Mouse (Mus musculus) erythroid progenitor cell, adult 5-6 weeks (primary cell): ENCODE results near the gene Slc1a7. TPM values are rescaled to one million over a fixed set of nuclear protein-coding genes. Genes with fewer than 3 reads are reported as not detected.

Experiments
- ATAC-seq: replicated peaks from 2 replicates; pipeline ENCODE4 v1.8.0; 2016; ENCODE audit warnings: moderate number of reproducible peaks, mild to moderate bottlenecking, moderate TSS enrichment, inconsistent platforms; ENCODE audit not compliant: poor library complexity, low FRiP score, severe bottlenecking
- total RNA-seq, 2 experiments: library from RNA; stranded (forward) in 1 of 2; stranded (reverse) in 1 of 2; fragments of 150-400 nt in 1 of 2; fragments of 186-747, 209-891 nt in 1 of 2; gene quantifications; 2 replicates each; pipeline versions ENCODE4 v1.2.3 to v1.2.4; 2015 to 2017; ENCODE audit warnings: low replicate concordance in 2 of 2

Slc1a7 gene
- not detected in 2 replicates for total RNA-seq (2015; ENCODE audit: low replicate concordance)
- total RNA-seq (2017; ENCODE audit: low replicate concordance), result not detected in 2 replicates

DNA sequence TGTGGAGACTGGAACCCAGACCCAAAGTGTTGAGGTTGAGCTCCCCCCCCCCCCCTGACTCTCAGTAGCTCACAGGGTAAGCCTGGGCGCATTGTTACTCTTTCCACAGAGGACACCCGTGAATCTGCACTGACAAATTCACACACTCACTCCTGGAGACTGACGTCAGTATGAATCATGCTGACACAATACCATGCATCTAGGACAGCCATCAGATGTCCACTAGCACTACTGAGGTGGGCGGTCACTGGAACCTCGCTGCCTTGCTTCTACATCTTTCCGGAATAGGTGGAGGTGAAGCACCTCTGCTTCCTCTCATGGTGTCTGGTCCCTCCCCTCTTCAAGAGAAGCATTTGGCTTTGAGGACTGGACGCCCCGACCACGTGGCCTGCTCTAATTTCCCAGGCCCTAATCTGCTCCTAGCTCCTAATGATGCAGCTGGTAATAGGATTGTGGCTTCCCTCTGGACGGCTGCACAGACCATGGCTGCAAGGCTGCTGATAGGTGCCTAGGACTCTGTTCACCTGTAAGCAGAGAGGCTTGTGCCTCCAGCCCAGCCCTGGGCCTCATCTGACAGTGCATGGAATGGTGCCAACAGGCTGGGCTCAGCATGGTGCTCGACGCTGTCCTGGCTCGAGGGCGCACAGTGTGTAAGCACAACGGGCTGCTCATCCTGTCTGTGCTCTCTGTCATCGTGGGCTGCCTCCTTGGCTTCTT is at the start of gene Slc1a7:
TSS of gene Slc1a7 (plus strand) at position 367 of the 717 bp plus-strand sequence.
- ATAC-seq, result no peak

DNA sequence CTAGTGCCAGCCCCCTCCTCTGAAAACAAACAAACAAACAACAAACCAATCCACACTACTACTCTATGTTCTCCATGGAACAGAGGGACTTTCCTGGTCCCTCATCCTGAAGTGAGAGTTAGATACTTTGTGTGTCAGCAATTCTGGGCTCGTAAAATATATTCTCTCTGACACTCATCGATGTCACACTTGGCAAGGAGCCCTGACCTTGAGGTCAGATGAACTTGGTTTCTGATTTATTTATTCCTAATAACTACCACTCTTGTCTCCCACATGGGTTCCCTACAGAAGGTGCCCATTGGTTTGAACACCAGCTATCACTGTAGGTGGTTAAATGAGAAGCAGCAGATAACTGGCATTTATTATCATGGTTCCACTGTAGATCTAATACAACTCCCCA is 47.8 kb upstream of the Slc1a7 start:
- no peak for ATAC-seq

DNA sequence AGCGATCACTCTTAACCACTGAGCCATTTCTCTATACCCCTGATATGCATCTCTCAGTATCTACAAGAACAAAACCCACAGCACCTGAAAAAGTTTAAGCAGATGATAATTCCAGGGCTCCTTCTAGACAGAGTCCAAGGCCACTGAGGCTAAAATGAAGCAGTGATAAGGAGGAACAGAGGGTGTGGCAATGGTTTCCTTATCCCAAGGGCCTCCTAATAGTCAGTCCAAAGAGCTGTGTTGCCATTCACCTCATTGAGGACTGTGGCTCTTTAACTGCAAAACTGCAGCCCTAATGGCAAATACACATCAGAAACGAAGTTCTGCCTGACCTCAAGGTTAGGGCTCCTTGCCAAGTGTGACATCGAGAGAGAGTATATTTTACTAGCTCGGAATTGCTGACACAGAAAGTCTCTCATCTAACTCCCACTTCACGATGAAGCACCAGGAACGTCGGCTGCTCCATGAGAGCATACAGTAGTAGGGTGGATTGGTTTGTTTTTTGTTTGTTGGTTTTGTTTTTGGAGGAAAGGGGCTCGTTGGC is 46.9 kb upstream of the Slc1a7 start:
- ATAC-seq, result 0 out of 2 replicates have a peak, but pooled peaks have one; percentile 25

DNA sequence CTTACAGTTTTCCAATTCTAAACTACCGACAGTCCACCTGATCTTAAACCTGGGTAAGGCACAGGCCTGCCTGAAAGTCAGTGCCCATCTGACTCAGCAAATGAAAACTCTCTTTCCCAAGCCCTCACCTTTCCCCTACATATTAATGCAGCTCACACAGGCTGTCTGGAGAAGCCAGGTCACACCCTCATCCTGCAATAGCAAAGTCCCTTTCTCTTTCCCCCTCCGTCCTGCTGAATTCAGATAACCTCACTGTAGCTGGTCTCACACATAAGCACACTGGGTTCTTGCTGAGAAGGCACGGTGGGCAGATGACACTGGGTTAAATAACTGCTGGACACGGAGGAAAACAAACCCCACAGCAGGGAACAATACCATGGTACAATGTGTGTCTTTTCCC is 46.2 kb upstream of the Slc1a7 start:
- ATAC-seq, result no peak

DNA sequence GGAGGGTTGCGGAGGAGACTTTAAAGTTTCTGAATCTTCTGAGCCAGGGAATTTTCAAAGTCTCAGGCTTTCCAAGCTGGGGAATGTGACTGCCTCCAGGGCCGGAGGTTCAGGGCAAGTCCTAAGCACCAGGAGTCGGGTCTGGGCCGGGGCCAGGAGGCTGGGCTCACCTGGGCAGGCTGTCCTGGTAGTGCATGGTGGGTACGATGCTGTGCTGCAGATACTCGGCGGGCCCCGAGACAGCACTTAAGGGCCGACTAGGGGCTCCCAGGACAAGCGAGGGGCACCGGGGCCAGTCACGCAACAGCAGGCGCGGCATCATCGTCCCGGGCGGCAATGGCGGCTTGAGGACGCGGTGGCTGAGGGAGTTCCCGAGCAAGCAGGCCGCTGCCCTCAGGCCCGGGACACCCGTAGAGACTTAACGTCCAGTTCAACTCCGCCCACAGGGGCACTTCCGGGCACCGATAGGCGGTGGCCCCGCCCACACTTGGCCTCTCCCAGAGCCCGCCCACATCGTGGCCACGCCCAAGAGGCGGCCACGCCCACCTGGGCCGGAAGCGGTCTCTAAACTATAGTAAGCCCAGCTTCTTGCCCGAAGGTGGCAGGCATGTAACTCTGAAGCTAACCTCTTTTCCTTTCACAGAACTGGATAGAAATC is 44.9 kb upstream of the Slc1a7 start, which contains the start of gene Cpt2:
TSS of gene Cpt2 (minus strand) at position 466 of the 658 bp plus-strand sequence.
- ATAC-seq, result peak; percentile 94

DNA sequence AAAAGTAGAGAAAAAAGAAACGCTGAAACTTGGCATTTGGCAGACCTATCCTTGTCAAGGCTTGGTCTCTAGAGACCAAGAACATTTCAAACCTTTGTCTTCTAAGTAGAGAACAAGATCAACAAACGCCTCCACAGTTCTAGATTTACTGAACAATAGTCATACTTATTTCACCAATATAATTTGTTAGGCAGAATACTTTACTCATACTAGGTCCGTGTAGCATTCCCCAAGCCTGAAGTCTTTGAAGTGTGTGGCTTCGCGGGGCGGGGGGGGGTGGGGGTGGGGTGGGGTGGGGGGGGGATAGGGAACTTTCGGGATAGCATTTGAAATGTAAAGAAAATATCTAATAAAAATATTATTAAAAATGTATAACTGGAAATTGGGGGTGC is 44.3 kb upstream of the Slc1a7 start:
- 0 out of 2 replicates have a peak, but pooled peaks have one; percentile 8 for ATAC-seq

DNA sequence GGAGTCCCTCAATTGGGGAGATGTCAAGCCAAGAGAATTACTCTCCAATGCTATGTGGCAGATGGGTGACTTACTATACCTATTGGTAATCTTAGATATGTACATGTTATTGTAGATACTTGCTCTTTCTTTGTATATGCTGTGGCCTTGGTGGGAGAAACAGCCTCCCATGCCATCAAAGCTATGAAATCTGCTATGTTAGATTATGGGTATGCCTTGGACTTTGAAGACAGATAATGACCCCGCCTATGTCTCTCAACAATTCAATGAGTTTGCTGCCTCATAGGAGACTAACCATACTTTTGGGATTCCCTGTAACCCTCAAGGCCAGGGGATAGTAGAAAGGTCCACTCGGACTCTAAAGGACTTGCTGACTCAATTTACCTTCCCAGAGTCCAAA is 39.9 kb upstream of the Slc1a7 start:
- ATAC-seq, result no peak

DNA sequence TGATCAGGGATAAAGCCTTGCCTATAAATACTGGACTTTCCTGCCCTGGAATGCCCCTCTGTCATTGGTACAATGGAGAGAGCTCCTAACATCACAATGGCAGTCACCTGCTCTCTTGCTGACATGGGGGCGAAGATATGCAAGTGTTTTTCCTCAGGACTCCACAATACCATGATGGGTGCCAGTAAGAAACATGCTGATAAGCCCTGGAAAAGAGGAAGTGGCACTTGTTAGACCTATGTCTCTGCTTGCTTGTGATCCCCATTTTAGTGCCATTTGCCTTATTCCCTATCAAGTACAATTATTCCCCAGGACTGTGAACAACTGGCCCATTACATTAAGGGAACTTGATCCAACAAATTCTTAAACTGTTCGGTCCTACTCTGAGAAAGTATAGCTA is 39.4 kb upstream of the Slc1a7 start:
- ATAC-seq, result no peak

DNA sequence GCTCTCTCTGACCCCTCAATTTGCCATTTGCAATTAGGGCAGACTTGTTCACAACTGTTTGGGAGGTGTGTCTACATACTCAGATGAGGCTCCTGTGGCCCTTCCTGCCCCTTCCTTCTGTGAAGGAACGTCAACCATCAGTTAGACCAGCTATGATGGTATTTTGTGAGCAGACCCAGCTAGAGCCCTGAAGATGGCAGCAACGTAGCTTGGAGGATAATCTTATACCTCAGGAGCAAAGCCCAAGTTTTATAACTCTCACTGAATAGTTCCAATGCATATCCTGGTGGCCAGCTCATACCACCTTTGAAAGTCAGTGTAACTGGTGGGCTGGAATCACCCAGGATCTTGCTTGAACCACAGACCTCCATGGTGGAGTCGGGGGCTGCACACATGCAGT is 36.7 kb upstream of the Slc1a7 start:
- no peak for ATAC-seq

DNA sequence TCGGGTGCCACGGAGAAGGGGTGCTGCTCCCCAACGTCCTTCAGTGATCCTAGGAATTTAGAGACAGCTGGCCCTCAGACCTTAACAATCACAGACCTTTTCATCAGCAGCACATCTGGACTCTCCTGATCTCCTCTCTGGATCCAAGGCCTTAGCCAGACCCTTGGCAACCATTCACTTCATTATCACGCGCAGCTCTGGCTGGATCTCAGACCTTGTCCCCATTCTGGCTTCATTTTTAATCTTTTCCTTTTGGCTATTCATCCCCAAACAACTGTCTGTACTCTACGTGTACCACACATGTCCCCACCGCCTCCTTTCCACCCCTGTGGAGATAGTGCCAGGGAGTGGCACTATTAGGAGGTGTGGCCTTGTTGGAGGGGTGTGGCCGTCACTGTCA is 34.9 kb upstream of the Slc1a7 start:
- no peak for ATAC-seq

DNA sequence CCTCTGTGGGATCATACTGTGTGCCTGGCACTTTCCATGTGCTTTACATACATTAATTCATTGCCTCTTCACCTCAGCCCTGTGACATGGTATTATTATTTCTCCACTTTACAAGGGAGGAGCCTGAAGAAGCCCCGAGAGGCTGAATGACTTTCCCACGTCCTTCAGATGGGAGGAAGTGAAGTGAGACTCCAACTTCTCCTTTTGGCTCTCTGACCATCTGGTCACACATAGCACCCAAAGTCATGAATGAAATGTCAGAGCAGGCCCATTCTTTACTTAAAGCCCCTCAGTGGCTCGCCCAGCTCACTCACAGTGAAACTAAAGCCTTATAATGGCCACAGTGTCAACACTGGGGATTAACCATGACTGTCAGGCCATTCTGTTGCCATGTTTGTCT is 32.9 kb upstream of the Slc1a7 start:
- no peak for ATAC-seq

DNA sequence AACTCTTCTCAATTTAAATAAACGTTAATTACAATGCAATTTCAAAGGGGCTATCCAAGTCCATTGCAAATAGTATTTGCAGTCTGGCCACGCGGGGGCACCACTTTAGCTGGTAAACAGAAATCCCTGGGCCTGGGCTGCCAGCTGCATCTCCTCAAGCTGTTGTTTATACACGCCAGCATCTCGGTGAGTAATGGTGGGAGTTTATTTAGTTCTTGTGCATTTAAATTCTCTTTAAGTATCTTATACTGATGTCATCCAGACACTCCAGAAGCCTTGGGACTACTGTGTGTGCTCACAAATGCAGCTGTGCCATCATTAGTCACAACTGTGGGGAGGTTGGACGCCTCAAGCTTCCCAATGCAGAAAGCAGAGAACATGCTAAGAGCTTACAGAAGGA is 30.8 kb upstream of the Slc1a7 start:
- no peak for ATAC-seq

DNA sequence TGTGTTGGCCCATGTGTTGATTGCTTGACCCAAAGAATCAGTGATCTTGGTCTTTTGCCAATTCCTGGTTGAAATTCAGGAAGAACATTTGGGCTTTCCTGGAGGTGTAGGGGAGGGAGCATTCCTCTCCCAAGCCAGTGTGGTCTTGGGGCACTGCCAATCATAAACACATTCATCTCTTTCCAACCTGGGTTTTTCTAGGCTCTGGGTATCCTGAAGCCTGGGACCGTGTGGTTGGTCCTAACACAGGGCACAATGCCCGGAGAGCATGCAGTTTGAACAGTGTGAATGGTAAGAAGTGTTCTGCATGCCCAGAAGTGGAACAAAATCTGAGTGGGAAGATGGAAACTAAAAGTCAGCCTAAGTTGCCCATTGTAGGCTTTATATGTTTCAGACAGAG is 30.0 kb upstream of the Slc1a7 start:
- ATAC-seq, result no peak

DNA sequence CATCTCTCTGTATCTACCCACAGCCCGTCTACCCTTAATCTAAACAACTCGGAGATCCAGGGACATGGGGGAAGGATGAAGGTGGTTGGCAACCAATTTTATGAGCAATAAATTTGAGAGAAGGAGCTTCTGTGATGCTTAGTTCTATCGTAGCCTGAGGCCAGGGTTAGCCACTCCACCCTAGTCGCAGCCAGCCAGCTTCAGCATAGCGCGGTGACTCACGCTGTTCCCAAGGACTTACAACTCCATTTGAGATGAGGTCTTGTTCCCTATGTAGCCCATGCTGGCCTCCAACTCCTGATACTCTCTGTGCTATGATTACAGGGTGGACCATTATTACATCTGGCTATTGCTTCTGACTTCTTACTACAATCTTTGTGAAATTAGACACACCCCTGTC is 25.4 kb upstream of the Slc1a7 start:
- no peak for ATAC-seq

DNA sequence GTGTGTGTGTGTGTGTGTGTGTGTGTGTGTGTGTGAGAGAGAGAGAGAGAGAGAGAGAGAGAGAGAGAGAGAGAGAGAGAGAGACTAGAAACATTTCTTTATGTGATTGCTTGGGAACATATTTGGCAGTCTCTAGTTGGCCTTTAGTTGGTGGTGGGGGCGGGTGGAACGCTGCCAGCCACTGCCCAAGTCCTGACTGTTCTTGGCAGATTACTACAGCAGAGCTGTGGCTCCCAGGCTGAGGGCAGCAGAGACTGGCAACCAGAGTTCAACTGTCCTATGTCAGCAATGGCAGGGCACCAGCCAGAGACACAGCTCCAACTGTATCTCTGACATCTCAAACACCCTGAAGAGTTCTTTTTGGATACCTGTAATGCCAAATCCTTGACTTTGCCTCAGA is 24.0 kb upstream of the Slc1a7 start:
- no peak for ATAC-seq

DNA sequence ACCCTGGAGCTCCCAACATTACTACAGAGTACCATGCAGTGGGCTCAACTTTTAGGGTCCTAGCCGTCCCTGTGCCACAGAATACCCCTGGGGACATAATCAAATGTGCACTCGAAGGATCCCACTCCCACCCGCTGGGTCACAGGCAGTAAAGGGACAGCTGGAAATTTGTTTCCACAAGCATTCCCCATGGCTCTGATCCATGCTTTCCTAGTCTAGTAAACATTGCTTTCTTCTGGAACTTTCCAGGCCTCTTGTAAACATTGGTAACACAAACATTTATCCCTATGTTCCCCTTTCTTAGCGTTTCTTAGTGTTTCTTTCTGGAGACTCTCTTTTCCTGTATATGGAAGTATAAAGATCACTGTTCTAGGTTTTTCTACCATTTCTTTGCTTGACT is 18.2 kb upstream of the Slc1a7 start:
- no peak for ATAC-seq

DNA sequence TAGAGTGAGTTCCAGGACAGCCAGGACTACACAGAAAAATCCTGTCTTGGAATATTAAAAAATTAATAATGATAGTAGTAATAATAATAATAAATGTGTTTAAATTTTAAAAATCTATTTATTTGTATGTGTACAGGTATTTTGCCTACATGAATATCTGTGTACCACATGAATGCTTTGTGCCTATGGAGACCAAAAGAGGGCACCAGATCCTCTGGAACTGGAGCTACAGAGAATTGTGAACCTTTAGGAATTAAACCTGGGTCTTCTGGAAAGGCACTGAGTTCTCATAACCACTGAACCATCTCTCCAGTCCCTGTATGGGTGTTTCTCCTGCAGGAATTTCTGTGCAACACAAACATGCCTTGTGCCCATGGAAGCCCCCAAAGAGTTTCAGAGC is 15.3 kb upstream of the Slc1a7 start:
- no peak for ATAC-seq

DNA sequence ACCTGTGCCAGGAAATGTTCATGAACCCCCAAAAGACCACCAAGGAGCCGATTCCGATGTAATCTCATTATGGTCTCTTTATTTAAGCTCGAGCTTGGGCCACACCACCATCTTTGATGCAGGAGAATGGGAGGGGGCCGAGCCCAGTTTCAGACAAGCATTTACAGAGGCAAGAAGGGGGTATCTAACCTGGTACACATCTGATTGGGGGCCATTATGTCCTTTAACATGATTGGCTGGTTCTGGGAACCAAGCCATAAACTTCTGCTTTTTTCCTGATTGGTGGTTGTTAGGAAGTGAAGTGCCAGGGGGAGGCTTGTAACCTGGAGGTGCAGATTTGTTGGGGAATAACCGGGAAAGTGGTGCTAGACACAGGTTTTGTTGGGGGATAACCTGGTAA is 12.4 kb upstream of the Slc1a7 start:
- ATAC-seq, result no peak

DNA sequence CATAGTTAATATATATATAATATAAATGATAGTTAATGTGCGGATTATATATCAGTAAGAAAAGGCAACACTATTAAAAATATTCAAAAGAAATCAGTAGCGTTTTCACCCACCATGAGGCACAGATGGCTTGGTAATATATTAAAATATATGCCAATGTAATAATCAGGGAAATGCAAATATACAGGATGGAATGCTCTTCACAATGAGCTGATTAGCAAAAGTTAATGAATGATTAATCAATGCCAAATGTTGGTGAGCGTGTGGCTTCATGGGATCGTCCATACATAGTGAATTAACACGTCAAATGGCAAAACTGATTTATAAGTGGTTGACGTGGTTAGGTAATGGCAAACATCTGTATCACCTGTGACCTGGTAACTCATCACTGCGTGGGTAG is 9.6 kb upstream of the Slc1a7 start:
- ATAC-seq, result no peak

DNA sequence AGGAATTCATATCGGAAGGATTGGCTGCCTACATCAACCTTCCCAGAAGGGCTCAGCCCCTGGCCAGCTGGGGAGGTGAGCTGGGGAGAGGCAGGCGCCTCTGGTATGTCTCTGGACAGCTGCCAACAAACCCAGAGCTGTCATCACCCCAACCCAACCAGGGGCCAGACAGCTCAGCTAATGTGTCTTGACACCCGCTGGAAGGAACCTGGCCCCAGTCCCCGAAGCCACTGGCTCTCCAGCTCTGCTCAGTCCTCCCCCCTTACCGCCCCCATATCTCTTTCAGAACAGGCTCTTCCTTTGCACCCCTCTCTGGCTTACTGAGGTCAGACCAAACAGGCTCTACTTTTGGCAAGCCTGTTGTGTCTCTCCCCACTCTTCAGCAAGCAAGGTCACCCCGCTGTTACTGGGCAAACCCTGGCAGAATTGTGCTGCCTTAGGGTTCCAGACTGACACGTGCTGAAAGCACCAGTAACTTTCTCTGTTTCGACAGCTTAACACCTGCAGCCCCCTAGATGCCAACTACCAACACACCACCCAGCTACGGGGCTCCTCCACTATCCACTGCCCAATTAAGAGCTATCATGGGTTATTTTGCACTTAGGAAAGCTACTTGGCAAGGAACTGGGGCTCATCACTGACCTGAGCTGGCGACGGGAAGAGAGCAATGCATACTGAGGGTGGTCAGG is 5.9 kb upstream of the Slc1a7 start:
- no peak for ATAC-seq

DNA sequence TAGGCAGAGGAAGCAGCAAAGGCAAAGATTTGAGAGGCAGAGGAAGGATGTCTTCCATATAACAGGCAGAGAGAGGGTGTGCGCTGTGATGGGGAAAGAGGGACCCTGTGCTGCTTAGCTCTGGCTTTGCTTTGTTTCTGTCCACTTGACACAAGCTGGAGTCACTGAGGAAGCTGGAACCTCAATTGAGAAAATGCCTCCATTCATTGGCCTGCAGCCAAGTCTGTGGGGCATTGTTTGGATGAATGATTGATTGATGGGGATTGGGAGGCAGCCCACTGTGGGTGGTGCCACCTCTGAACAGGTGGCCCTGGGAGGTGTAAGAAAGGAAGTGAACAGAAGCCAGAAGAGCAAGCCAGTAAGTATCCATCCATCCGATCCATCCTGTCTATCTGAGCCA is 5.3 kb upstream of the Slc1a7 start:
- no peak for ATAC-seq
